Mouse (Mus musculus): ENCODE data around the gene Dyx1c1. TPM values are rescaled to one million over a fixed set of nuclear protein-coding genes. Genes with fewer than 3 reads are reported as not detected.

Gene Dyx1c1
- polyA plus RNA-seq, 1 experiment from 2014 or later: 2.6 TPM

- Histone ChIP-seq H3K4me1 (ENCODE audit: control insufficient read depth, insufficient read depth, low read length) (no peaks in the 10 kb centered on the region), H3K27me3 (ENCODE audit: control insufficient read depth, insufficient read depth, low read length) (no peaks in the 10 kb centered on the region), H3K4me3 (ENCODE audit: low read depth, low read length) (no peak overlapping the region), H3K36me3 (ENCODE audit: control insufficient read depth, insufficient read depth, low read length) (no peaks in the 10 kb centered on the region), H3K27ac (ENCODE audit: low read depth, low read length) (no peak overlapping the region), H3K9ac (ENCODE audit: low read length) (no peak overlapping the region), H3K9me3 (ENCODE audit: control insufficient read depth, low read length) (no peaks in the 10 kb centered on the region), H3K4me2 (ENCODE audit: low read depth) (no peak overlapping the region)
- DNase-seq (ENCODE audit: low spot score): no peak
- 94% methylated on average over 5 of the region's 5 CpGs for WGBS
- ATAC-seq (ENCODE audit: insufficient read depth, low FRiP score, low TSS enrichment): no peak
Measured at GRCm38 (mm10) chr9:73020566-73021097, 62.0 kb downstream of the Dyx1c1 start.

Small RNAs within 50 kb of the gene (microRNA-seq; reads per million reads assigned to microRNA genes)
- gene Gm27353: not detected

Other genes starting within 250 kb of the Dyx1c1 start
- 3.6 and 4.4 TPM in 2 replicates for gene Prtg, start 151.9 kb upstream of the Dyx1c1 start, polyA plus RNA-seq (2014; fragmentation: Nextera tagmentation; extraction: Ambion mirVana)
- 11.0 and 11.9 TPM in 2 replicates for gene Pygo1, start 33.1 kb upstream of the Dyx1c1 start, polyA plus RNA-seq (2014; fragmentation: Nextera tagmentation; extraction: Ambion mirVana)
- not detected in 2 replicates for gene Gm44503, start 67 bp downstream of the Dyx1c1 start, polyA plus RNA-seq (2014; fragmentation: Nextera tagmentation; extraction: Ambion mirVana)
- 19.0 and 19.7 TPM in 2 replicates for gene Ccpg1os, start 26.6 kb downstream of the Dyx1c1 start, polyA plus RNA-seq (2014; fragmentation: Nextera tagmentation; extraction: Ambion mirVana)
- 20.4 and 28.8 TPM in 2 replicates for gene Ccpg1, start 26.6 kb downstream of the Dyx1c1 start, polyA plus RNA-seq (2014; fragmentation: Nextera tagmentation; extraction: Ambion mirVana)
- 16.1 and 17.7 TPM in 2 replicates for gene Pigb, start 81.6 kb downstream of the Dyx1c1 start, polyA plus RNA-seq (2014; fragmentation: Nextera tagmentation; extraction: Ambion mirVana)
- gene Rab27a, start 86.1 kb downstream of the Dyx1c1 start, polyA plus RNA-seq (2014; fragmentation: Nextera tagmentation; extraction: Ambion mirVana): 0.66 and 0.92 TPM in 2 replicates
- not detected in 2 replicates for gene Khdc3, start 143.1 kb downstream of the Dyx1c1 start, polyA plus RNA-seq (2014; fragmentation: Nextera tagmentation; extraction: Ambion mirVana)
- not detected in 2 replicates for gene Gm20509, start 143.7 kb downstream of the Dyx1c1 start, polyA plus RNA-seq (2014; fragmentation: Nextera tagmentation; extraction: Ambion mirVana)
- 145 and 156 TPM in 2 replicates for gene Rsl24d1, start 154.6 kb downstream of the Dyx1c1 start, polyA plus RNA-seq (2014; fragmentation: Nextera tagmentation; extraction: Ambion mirVana)